Mouse (Mus musculus) ES-Bruce4 (cell line): Measurements from ENCODE around the gene Ugt1a2.

Source experiments
- CTCF ChIP-seq: IDR thresholded peaks from one replicate; pipeline ENCODE4 v1.8.1; 2011; ENCODE audit warnings: low read depth, low read length
- EP300 ChIP-seq: IDR thresholded peaks from 2 replicates; pipeline ENCODE4 v1.6.1; 2011; ENCODE audit warnings: low read depth, low read length; ENCODE audit not compliant: insufficient read depth
- POLR2A ChIP-seq: IDR thresholded peaks from one replicate; pipeline ENCODE4 v1.8.1; 2011; ENCODE audit warnings: low read length; ENCODE audit not compliant: insufficient read depth

- TF ChIP-seq EP300 (no peak), CTCF (no peak), POLR2A (no peak)
These were observed 3.0 kb upstream of the Ugt1a2 start for GRCm38 (mm10) chr1:88197443-88197842.
